Mouse (Mus musculus) CD4-positive, CD25-positive, alpha-beta regulatory T cell (primary cell): ENCODE data around the gene Cd3eap. TPM values are rescaled to one million over a fixed set of nuclear protein-coding genes. Genes with fewer than 3 reads are reported as not detected.

ENCODE experiments used
- polyA plus RNA-seq: library from polyadenylated mRNA; unstranded; fragments of 100-300 nt; shearing (Covaris generic); gene quantifications from one replicate; pipeline ENCODE4 v1.2.1, GENCODE M21; 2017

The Cd3eap gene
- polyA plus RNA-seq = 14.5 TPM

GRCm38 (mm10) chr7:19359299-19359891, at the start of gene Cd3eap, which contains the start of gene Ppp1r13l:
Cd3eap (minus strand) TSS chr7:19359483.
Ppp1r13l (plus strand) TSS chr7:19359749.

GRCm38 (mm10) chr7:19404476-19404875, 45.2 kb upstream of the Cd3eap start, which contains the start of gene Ckm:
Ckm (plus strand) TSS chr7:19404776.

GRCm38 (mm10) chr7:19403731-19404296, 44.5 kb upstream of the Cd3eap start, which contains the start of gene Klc3:
Klc3 (minus strand) TSS chr7:19404104.

GRCm38 (mm10) chr7:19381377-19382165, 22.3 kb upstream of the Cd3eap start, which contains the start of gene Ercc2:
Ercc2 (plus strand) TSS chr7:19382010.

GRCm38 (mm10) chr7:19344237-19344847, 14.9 kb downstream of the Cd3eap start, which contains the start of gene Ercc1:
Ercc1 (plus strand) TSS chr7:19344778.

GRCm38 (mm10) chr7:19309884-19310641, 49.2 kb downstream of the Cd3eap start, which contains the start of gene Fosb:
Fosb (minus strand) TSS chr7:19310051.

Other genes starting within 250 kb of the Cd3eap start
- 0.31 TPM for gene Gm4969, start 241.1 kb downstream of the Cd3eap start, polyA plus RNA-seq
- 24.0 TPM for gene Fbxo46, start 239.6 kb downstream of the Cd3eap start, polyA plus RNA-seq
- gene Qpctl, start 210.2 kb downstream of the Cd3eap start, polyA plus RNA-seq = 13.9 TPM
- gene Snrpd2, start 209.8 kb downstream of the Cd3eap start, polyA plus RNA-seq = 39.9 TPM
- 0.10 TPM for gene Gipr, start 193.4 kb downstream of the Cd3eap start, polyA plus RNA-seq
- 24.7 TPM for gene Eml2, start 183.1 kb downstream of the Cd3eap start, polyA plus RNA-seq
- gene Gpr4, start 146.9 kb downstream of the Cd3eap start, polyA plus RNA-seq = 0.20 TPM
- gene Opa3, start 131.1 kb downstream of the Cd3eap start, polyA plus RNA-seq = 22.4 TPM
- 303 TPM for gene Vasp, start 87.7 kb downstream of the Cd3eap start, polyA plus RNA-seq
- gene Ppm1n, start 79.4 kb downstream of the Cd3eap start, polyA plus RNA-seq = 2.4 TPM
- 0.34 TPM for gene Rtn2, start 76.9 kb downstream of the Cd3eap start, polyA plus RNA-seq
- 0.72 TPM for gene Fosb, start 49.4 kb downstream of the Cd3eap start, polyA plus RNA-seq
- 77.0 TPM for gene Ercc1, start 14.7 kb downstream of the Cd3eap start, polyA plus RNA-seq
- gene Ppp1r13l, start 266 bp upstream of the Cd3eap start, polyA plus RNA-seq = 0.38 TPM
- gene Ercc2, start 22.5 kb upstream of the Cd3eap start, polyA plus RNA-seq = 9.2 TPM
- gene Klc3, start 44.6 kb upstream of the Cd3eap start, polyA plus RNA-seq = 27.0 TPM
- 0.19 TPM for gene Ckm, start 45.3 kb upstream of the Cd3eap start, polyA plus RNA-seq
- 9.0 TPM for gene Mark4, start 99.3 kb upstream of the Cd3eap start, polyA plus RNA-seq
- not detected for gene Exoc3l2, start 103.8 kb upstream of the Cd3eap start, polyA plus RNA-seq
- 11.3 TPM for gene Bloc1s3, start 148.9 kb upstream of the Cd3eap start, polyA plus RNA-seq
- 123 TPM for gene Trappc6a, start 148.9 kb upstream of the Cd3eap start, polyA plus RNA-seq
- gene Nkpd1, start 158.4 kb upstream of the Cd3eap start, polyA plus RNA-seq = not detected
- gene Ppp1r37, start 203.6 kb upstream of the Cd3eap start, polyA plus RNA-seq = 18.0 TPM
- gene Zfp296, start 217.8 kb upstream of the Cd3eap start, polyA plus RNA-seq = 1.4 TPM
- 120 TPM for gene Gemin7, start 218.1 kb upstream of the Cd3eap start, polyA plus RNA-seq
- gene Clasrp, start 245.0 kb upstream of the Cd3eap start, polyA plus RNA-seq = 75.0 TPM